Comparison of ENCODE assay signal across 8 mouse cellular contexts in genomic region chr6:61179949-61180755, GRCm38 (mm10). TPM values are rescaled to one million over a fixed set of nuclear protein-coding genes. Genes with fewer than 3 reads are reported as not detected.
DNase-seq lines count a peak whose midpoint lies in the region; ATAC-seq and TF ChIP-seq lines count a peak whose summit lies in the region.

Gene Ccser1 (plus strand): TSS chr6:61180324.

- no peak for ATAC-seq in G1E (ENCODE audit: extremely low read depth, insufficient number of reproducible peaks, low FRiP score, poor library complexity, severe bottlenecking)
- peak; percentile 92 for ATAC-seq in forebrain, postnatal 0 days

- intact Hi-C loops in heart, postnatal 25 days (cut with DNase I): loop anchor here (5.0 kb wide), 1 partner anchor 87 kb away; no protein-coding TSS in a partner anchor

- peaks cover 14% of the 10 kb centered on the region for H3K9me3 ChIP-seq in G1E (replicated peaks)
- H3K9me3 ChIP-seq in forebrain, postnatal 0 days (ENCODE audit: low read length): no peaks in the 10 kb centered on the region

- 1% methylated on average over 101 of the region's 105 CpGs for WGBS in forebrain, postnatal 0 days
- WGBS in olfactory bulb, adult 2 months: 2% methylated on average over 105 of the region's 105 CpGs

- peak within 1 kb of the TSS; percentile 88 for H3K9ac ChIP-seq in forebrain, postnatal 0 days

- H3K4me3 ChIP-seq in G1E (ENCODE audit: low read depth, low read length): peak within 1 kb of the TSS; percentile 7; the same call in 1 of the 2 replicates
- peak within 1 kb of the TSS; percentile 84 for H3K4me3 ChIP-seq in forebrain, postnatal 0 days (ENCODE audit: low read depth, low read length)
- H3K4me3 ChIP-seq in olfactory bulb, adult 2 months (ENCODE audit: insufficient read depth, low read depth, low read length): peak within 1 kb of the TSS; percentile 71

- 0 out of 2 replicates have a peak, but pooled peaks cover 6% of the 10 kb centered on the region for H3K4me1 ChIP-seq in G1E (ENCODE audit: insufficient read depth, low read depth, low read length)
- H3K4me1 ChIP-seq in forebrain, postnatal 0 days (ENCODE audit: insufficient read depth): 0 out of 2 replicates have a peak, but pooled peaks cover 5% of the 10 kb centered on the region
- H3K4me1 ChIP-seq in olfactory bulb, adult 2 months (ENCODE audit: control insufficient read depth, insufficient read depth, low read length): no peaks in the 10 kb centered on the region

- H3K27ac ChIP-seq in forebrain, postnatal 0 days (ENCODE audit: low read depth, low read length): peak within 1 kb of the TSS; percentile 88
- H3K27ac ChIP-seq in olfactory bulb, adult 2 months (ENCODE audit: insufficient read depth, low read depth, low read length): peak within 1 kb of the TSS; percentile 34; the same call in 1 of the 2 replicates

- peak within 1 kb of the TSS; percentile 74 for H3K4me2 ChIP-seq in forebrain, postnatal 0 days (ENCODE audit: low read depth)

- TF ChIP-seq POLR2A in olfactory bulb, adult 2 months (IDR thresholded peaks at IDR 0.05; ENCODE audit: insufficient read depth, low read depth, low read length): peak; percentile 14; the same call in 1 of the 2 replicates

- no peaks in the 10 kb centered on the region for H3K36me3 ChIP-seq in G1E (replicated peaks)
- no peaks in the 10 kb centered on the region for H3K36me3 ChIP-seq in forebrain, postnatal 0 days (ENCODE audit: insufficient read depth)

- no peaks in the 10 kb centered on the region; the same call in 1 of the 2 replicates for H3K27me3 ChIP-seq in G1E (ENCODE audit: insufficient read depth, low read length)
- no peaks in the 10 kb centered on the region for H3K27me3 ChIP-seq in forebrain, postnatal 0 days (ENCODE audit: insufficient read depth, low read length)

- no peak for DNase-seq in G1E (ENCODE audit: low spot score)
- peak; percentile 87 for DNase-seq in cerebellum, adult 11-12 months
- DNase-seq in forebrain, postnatal 0 days: peak; percentile 77
- peak; percentile 16 for DNase-seq in heart, postnatal 25 days (ENCODE audit: low spot score)
- DNase-seq in layer of hippocampus, adult 18-20 months (ENCODE audit: low spot score in 2 of 2): peak; percentile 62 to 77
- DNase-seq in lung, adult 18-20 months: peak; percentile 63 to 72
- DNase-seq in thymus, postnatal 0 days (ENCODE audit: low spot score): peak; percentile 18

- no peak for TF ChIP-seq CTCF in G1E (IDR thresholded peaks at IDR 0.05; ENCODE audit: low read depth, low read length)
- no peak for TF ChIP-seq CTCF in forebrain, postnatal 0 days (IDR thresholded peaks at IDR 0.05; ENCODE audit: low read depth)
- TF ChIP-seq CTCF in olfactory bulb, adult 2 months (IDR thresholded peaks at IDR 0.05; ENCODE audit: insufficient read depth, low read depth, low read length): peak; percentile 5; the same call in 1 of the 2 replicates

RNA-seq across cellular contexts. Expression of gene Ccser1, which starts in this region (rescaled TPM):
- not detected in 2 replicates for total RNA-seq in G1E (2014; fragmentation: Nextera tagmentation)
- total RNA-seq in G1E (2017): 0.11 and 0.23 TPM in 2 replicates
- polyA plus RNA-seq in G1E (2012): not detected in 2 replicates
- 52.2 and 58.1 TPM in 2 replicates for total RNA-seq in forebrain, postnatal 0 days (2014; rRNA removed)
- polyA plus RNA-seq in forebrain, postnatal 0 days (2015; fragmentation: Nextera tagmentation; extraction: Ambion mirVana): 8.0 and 14.4 TPM in 2 replicates
- total RNA-seq in heart, postnatal 25 days (2021): 1 to 10 TPM; 1.7 to 1.8 TPM
- 10 to 100 TPM; 29.9 to 30.5 TPM for total RNA-seq in layer of hippocampus, adult 18-20 months (2021)
- polyA plus RNA-seq in olfactory bulb, adult 2 months (2012; ENCODE audit: insufficient read depth, insufficient read length, low replicate concordance, missing spikeins): not detected in 2 replicates
- polyA plus RNA-seq in thymus, postnatal 0 days (2015; fragmentation: Nextera tagmentation; extraction: Ambion mirVana): 2.6 and 2.8 TPM in 2 replicates

Comparison
In these comparisons a context has a peak if more than half of its experiments do, and no peak if none do; other contexts are left out.
1. RNA of gene Ccser1 (total RNA-seq): 52.2 to 58.1 TPM in forebrain, postnatal 0 days and 29.9 to 30.5 TPM in layer of hippocampus, adult 18-20 months; 1.7 to 1.8 TPM in heart, postnatal 25 days and 0.11 to 0.23 TPM in G1E; every median in the first group is over 10 times any median in the second.
2. H3K4me3 ChIP-seq: peak in every context shown above with its lines; median percentile 84 in forebrain, postnatal 0 days; 71 in olfactory bulb, adult 2 months; 7 in G1E.